Mouse (Mus musculus) intestine, embryonic 14.5 days (tissue): ENCODE measurements around the gene Gm38431. TPM values are rescaled to one million over a fixed set of nuclear protein-coding genes. Genes with fewer than 3 reads are reported as not detected.
A peak's percentile ranks its signal among the peaks of the same experiment; 100 is the strongest.

Source experiments
- ATAC-seq: fragments of 200-750 bp; cut with Nextera tagmentation; replicated peaks from 2 replicates; pipeline ENCODE4 v1.8.0; 2017; ENCODE audit warnings: low read depth, moderate number of reproducible peaks, moderate TSS enrichment, moderate library complexity; ENCODE audit not compliant: low FRiP score, low TSS enrichment
- DNase-seq: peaks from one replicate; pipeline ENCODE4 v3.0.0-alpha.2; 2018; ENCODE audit warnings: low spot score
- H3K27ac ChIP-seq: fragments of 300-500 bp; sonication (generic); 2 replicates; pipeline ENCODE4 v1.5.1; 2014; ENCODE audit warnings: low read depth, mild to moderate bottlenecking, control low read depth
- H3K27me3 ChIP-seq: fragments of 300-500 bp; sonication (generic); replicated peaks from 2 replicates; pipeline ENCODE4 v1.6.1; 2014; ENCODE audit warnings: low read length, control low read depth; ENCODE audit not compliant: control insufficient read depth, insufficient read depth
- H3K36me3 ChIP-seq: fragments of 300-500 bp; sonication (generic); 2 replicates; pipeline ENCODE4 v1.6.1; 2014; ENCODE audit warnings: low read length, control low read depth; ENCODE audit not compliant: control insufficient read depth, insufficient read depth
- H3K4me1 ChIP-seq: fragments of 300-500 bp; sonication (generic); replicated peaks from 2 replicates; pipeline ENCODE4 v1.6.1; 2014; ENCODE audit warnings: low read length, control low read depth, mixed read lengths; ENCODE audit not compliant: control insufficient read depth, insufficient read depth
- H3K4me2 ChIP-seq: fragments of 300-500 bp; sonication (generic); 2 replicates; pipeline ENCODE4 v1.6.1; 2014; ENCODE audit warnings: low read length
- H3K4me3 ChIP-seq: fragments of 300-500 bp; sonication (generic); 2 replicates; pipeline ENCODE4 v1.5.1; 2014; ENCODE audit warnings: low read depth, low read length, control low read depth, mixed read lengths
- H3K9ac ChIP-seq: fragments of 300-500 bp; sonication (generic); 2 replicates; pipeline ENCODE4 v1.6.1; 2014; ENCODE audit warnings: mild to moderate bottlenecking, low read length
- H3K9me3 ChIP-seq: fragments of 300-500 bp; sonication (generic); 2 replicates; pipeline ENCODE4 v1.6.1; 2016; ENCODE audit warnings: low read length, control low read depth; ENCODE audit not compliant: control insufficient read depth
- WGBS: fragments of 180-500 bp; shearing (Covaris S2); extraction: QIAGEN DNeasy Blood & Tissue Kit; methylation state at CpG from one replicate; pipeline ENCODE4 v1.1.7; 2014; 5-methylcytosine and 5-hydroxymethylcytosine counted together
- polyA plus RNA-seq: library from polyadenylated mRNA; unstranded; fragments of >200 nt; fragmentation: Nextera tagmentation; extraction: Ambion mirVana; gene quantifications from 2 replicates; pipeline ENCODE4 v1.2.1, GENCODE M21; 2014

Gene Gm38431
- polyA plus RNA-seq, 1 experiment from 2014 or later: 3.7 TPM

DNA sequence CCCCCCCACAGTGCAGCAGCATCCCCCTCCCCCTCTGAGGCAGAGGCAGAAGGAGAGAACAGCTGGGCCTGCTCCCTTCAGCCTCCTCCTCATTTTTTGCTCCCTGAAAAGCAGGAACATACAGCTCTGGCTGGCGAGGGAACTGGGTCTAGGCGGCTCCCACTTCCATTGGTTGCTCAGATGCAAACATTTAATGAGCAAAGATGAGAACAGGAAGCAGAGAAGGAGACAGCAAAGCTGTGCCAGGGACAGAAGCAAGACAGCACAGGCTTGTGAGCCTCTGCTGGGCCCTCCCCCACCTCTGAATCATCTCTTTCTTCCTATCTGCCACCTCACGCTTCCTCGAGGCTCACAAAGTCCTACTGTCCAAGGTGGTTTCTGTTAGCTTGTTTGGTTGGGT, 50.5 kb downstream of the Gm38431 start:
- WGBS: 23% methylated on average over 4 of the region's 4 CpGs
- H3K27me3 ChIP-seq: peaks cover 33% of the 10 kb centered on the region
- H3K36me3 ChIP-seq: no peaks in the 10 kb centered on the region
- no peak for DNase-seq
- no peak for ATAC-seq
- H3K4me2 ChIP-seq: no peak overlapping the region
- no peak overlapping the region for H3K27ac ChIP-seq
- H3K4me3 ChIP-seq: no peak overlapping the region
- H3K4me1 ChIP-seq: peaks cover 12% of the 10 kb centered on the region
- H3K9ac ChIP-seq: no peak overlapping the region
- H3K9me3 ChIP-seq: no peaks in the 10 kb centered on the region

DNA sequence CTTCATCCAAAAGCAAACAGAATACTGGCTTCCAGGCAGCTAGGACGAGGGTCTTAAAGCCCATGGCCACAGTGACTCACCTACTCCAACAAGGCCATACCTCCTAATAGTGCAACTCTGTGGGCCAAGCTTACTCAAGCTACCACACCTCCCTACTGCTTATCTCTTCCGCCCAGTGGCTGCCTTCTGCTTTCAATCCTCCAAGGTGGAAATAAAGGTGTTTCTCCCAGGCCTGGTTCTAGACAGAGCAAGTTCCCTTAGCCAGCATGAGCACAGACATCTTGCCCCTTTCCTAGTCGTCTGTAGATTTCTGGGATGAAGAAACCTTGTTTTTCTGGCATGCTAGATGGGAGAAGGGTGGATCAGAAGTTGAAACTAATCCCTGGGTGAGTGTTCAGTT, 52.0 kb downstream of the Gm38431 start:
- 73% methylated on average over 3 of the region's 3 CpGs for WGBS
- ATAC-seq (no peak), DNase-seq (no peak)
- H3K4me2 ChIP-seq: no peak overlapping the region
- H3K4me1 ChIP-seq: peaks cover 17% of the 10 kb centered on the region
- no peak overlapping the region for H3K9ac ChIP-seq
- H3K36me3 ChIP-seq: no peaks in the 10 kb centered on the region
- peaks cover 48% of the 10 kb centered on the region for H3K27me3 ChIP-seq
- H3K27ac ChIP-seq: no peak overlapping the region
- no peaks in the 10 kb centered on the region for H3K9me3 ChIP-seq
- no peak overlapping the region for H3K4me3 ChIP-seq

DNA sequence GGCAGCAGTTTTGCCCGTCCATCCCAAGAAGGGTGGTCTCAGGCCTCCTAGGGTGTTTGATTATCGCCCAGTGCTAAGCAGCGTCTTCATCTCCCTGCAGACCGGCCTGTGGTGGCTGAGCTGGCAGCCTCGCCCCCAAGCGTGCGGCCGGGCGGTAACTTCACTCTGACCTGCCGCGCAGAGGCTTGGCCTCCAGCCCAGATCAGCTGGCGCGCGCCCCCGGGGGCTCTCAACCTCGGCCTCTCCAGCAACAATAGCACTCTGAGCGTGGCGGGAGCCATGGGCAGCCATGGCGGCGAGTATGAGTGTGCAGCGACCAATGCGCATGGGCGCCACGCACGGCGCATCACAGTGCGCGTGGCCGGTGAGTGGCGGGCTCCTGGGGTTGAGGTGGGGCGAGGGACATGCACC, 54.3 kb downstream of the Gm38431 start:
- H3K4me3 ChIP-seq: peak overlapping the region; percentile 36
- DNase-seq (peak; percentile 62), ATAC-seq (no peak)
- H3K4me1 ChIP-seq: peaks cover 26% of the 10 kb centered on the region
- H3K9ac ChIP-seq: peak overlapping the region; percentile 22; the same call in 1 of the 2 replicates
- peak overlapping the region; percentile 53 for H3K4me2 ChIP-seq
- no peaks in the 10 kb centered on the region for H3K36me3 ChIP-seq
- no peak overlapping the region for H3K27ac ChIP-seq
- H3K27me3 ChIP-seq: peaks cover 71% of the 10 kb centered on the region
- WGBS: 4% methylated on average over 31 of the region's 31 CpGs
- H3K9me3 ChIP-seq: no peaks in the 10 kb centered on the region

DNA sequence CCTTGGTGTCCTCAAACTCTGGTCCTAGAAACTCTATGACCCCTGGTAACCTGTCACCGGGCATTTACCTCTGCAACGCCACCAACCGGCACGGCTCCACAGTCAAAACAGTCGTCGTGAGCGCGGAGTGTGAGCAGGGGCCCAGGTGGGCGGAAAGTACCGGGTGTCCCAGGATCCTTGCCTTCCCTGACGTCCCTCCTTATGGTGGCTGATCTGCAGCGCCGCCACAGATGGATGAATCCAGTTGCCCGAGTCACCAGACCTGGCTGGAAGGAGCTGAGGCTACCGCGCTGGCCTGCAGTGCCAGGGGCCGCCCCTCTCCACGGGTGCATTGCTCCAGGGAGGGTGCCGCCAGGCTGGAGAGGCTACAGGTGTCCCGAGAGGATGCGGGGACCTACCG, 55.1 kb downstream of the Gm38431 start:
- Histone ChIP-seq H3K9me3 (no peaks in the 10 kb centered on the region), H3K9ac (no peak overlapping the region), H3K27me3 (peaks cover 79% of the 10 kb centered on the region), H3K4me3 (no peak overlapping the region), H3K27ac (no peak overlapping the region), H3K4me2 (no peak overlapping the region), H3K36me3 (no peaks in the 10 kb centered on the region), H3K4me1 (peaks cover 32% of the 10 kb centered on the region)
- 4% methylated on average over 22 of the region's 22 CpGs for WGBS
- no peak for ATAC-seq
- peak; percentile 53 for DNase-seq

DNA sequence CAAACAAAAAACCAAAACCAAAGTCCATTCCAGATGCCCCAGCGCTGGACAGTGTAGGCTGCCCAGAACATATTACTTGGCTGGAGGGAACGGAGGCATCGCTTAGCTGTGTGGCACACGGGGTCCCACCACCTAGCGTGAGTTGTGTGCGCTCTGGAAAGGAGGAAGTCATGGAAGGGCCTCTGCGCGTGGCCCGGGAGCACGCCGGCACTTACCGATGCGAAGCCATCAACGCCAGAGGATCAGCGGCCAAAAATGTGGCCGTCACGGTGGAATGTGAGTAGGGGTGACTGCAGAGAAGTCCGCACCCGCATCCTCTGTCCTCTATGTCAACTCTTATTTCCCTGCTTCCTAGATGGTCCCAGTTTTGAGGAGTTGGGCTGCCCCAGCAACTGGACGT, 55.6 kb downstream of the Gm38431 start:
- Histone ChIP-seq H3K36me3 (no peaks in the 10 kb centered on the region), H3K4me3 (no peak overlapping the region), H3K9me3 (no peaks in the 10 kb centered on the region), H3K27me3 (peaks cover 82% of the 10 kb centered on the region), H3K27ac (no peak overlapping the region), H3K4me2 (no peak overlapping the region), H3K4me1 (peaks cover 29% of the 10 kb centered on the region), H3K9ac (no peak overlapping the region)
- ATAC-seq: no peak
- WGBS: 11% methylated on average over 20 of the region's 20 CpGs
- DNase-seq: no peak

DNA sequence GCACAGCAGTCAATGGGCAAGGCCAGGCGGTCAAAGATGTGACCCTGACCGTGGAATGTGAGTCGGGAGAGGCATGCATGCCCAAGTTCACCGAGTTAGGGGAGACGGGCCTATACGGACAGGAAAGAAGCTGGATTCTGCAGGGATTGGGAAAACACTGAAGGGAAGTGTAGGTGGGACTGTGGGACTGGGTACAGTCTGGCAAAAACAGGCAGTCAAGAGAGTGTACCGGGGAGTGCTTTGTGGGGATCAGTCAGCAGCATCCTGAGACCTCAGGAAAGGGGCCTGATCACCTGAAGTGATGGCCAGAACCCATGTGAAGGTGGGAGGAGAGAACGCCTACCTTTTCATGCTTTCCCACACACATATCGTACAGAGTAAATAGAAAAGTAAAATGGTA, 56.2 kb downstream of the Gm38431 start:
- Histone ChIP-seq H3K36me3 (no peaks in the 10 kb centered on the region), H3K27ac (no peak overlapping the region), H3K9me3 (no peaks in the 10 kb centered on the region), H3K9ac (no peak overlapping the region), H3K4me1 (peaks cover 27% of the 10 kb centered on the region), H3K4me2 (no peak overlapping the region), H3K4me3 (no peak overlapping the region), H3K27me3 (peaks cover 82% of the 10 kb centered on the region)
- DNase-seq: no peak
- 23% methylated on average over 9 of the region's 9 CpGs for WGBS
- no peak for ATAC-seq

DNA sequence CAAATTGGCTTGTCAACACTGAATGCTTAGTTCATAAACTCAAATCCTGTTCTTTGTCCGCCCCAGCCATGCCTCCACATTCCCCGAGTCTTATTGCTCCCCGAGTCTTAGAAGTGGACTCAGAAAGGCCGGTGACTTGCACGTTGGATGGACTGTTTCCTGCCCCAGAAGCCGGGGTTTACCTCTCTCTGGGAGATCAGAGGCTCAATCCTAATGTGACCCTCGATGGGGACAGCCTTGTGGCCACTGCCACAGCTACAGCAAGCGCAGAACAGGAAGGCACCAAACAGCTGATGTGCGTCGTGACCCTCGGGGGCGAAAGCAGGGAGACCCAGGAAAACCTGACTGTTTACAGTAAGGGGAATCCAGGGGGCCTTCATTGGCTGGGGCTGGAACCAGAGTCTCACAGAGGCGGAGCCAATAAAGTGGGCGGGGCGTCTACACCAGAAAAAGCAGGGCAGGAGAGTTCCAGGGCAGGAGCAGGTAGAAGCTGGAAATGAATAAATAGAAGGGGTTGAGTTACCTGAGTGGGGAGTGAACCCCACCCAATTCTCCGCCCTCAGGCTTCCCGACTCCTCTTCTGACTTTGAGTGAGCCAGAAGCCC, 57.2 kb downstream of the Gm38431 start:
- Histone ChIP-seq H3K27ac (no peak overlapping the region), H3K36me3 (no peaks in the 10 kb centered on the region), H3K9me3 (no peaks in the 10 kb centered on the region), H3K4me2 (no peak overlapping the region), H3K4me3 (no peak overlapping the region), H3K4me1 (peaks cover 36% of the 10 kb centered on the region), H3K27me3 (peaks cover 90% of the 10 kb centered on the region), H3K9ac (no peak overlapping the region)
- WGBS: 4% methylated on average over 17 of the region's 17 CpGs
- DNase-seq (peak; percentile 56), ATAC-seq (no peak)

DNA sequence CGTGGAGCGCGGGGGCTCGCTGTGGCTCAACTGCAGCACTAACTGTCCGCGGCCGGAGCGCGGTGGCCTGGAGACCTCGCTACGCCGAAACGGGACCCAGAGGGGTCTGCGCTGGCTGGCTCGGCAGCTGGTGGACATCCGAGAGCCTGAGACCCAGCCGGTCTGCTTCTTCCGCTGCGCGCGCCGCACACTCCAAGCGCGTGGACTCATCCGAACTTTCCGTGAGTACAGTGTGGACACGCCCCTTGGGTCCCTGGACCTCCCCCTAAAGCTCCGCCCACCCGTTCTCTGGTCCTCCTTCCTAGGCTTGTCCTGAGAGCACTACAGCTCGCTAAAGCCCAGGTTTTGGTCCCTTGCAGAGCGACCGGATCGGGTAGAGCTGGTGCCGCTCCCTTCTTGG, 58.7 kb downstream of the Gm38431 start:
- Histone ChIP-seq H3K9ac (0 out of 2 replicates have a peak overlapping the region, but pooled peaks have one; percentile 16), H3K36me3 (no peaks in the 10 kb centered on the region), H3K9me3 (no peaks in the 10 kb centered on the region), H3K27me3 (peaks cover 82% of the 10 kb centered on the region), H3K4me3 (peak overlapping the region; percentile 48), H3K4me2 (peak overlapping the region; percentile 91), H3K27ac (no peak overlapping the region), H3K4me1 (peaks cover 43% of the 10 kb centered on the region)
- under 1% methylated on average over 34 of the region's 34 CpGs for WGBS
- DNase-seq (peak; percentile 93), ATAC-seq (peak; percentile 62)

DNA sequence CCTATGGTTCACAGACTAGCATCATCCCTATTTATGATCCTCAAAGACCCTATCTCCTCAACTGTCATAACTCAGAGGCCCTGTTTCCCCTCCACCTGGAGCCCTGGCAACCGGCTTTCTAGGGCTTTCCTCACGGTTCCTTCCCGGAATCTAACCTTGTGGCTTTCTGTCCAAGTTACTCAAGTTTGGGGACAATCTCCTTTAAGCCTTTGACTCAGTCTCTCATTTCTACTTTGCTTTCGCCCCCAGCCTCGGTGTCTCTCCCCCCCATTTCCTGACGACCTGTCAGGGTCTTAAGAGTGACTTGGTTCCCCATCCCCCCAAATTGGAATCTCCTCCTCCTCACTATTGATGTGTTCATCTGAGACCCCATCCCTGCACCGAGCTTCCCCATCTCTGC, 59.3 kb downstream of the Gm38431 start:
- no peak overlapping the region for H3K27ac ChIP-seq
- H3K9me3 ChIP-seq: no peaks in the 10 kb centered on the region
- H3K4me2 ChIP-seq: peak overlapping the region; percentile 98
- no peaks in the 10 kb centered on the region for H3K36me3 ChIP-seq
- H3K27me3 ChIP-seq: peaks cover 75% of the 10 kb centered on the region
- H3K4me1 ChIP-seq: peaks cover 38% of the 10 kb centered on the region
- WGBS: 3% methylated on average over 7 of the region's 7 CpGs
- H3K4me3 ChIP-seq: peak overlapping the region; percentile 48
- no peak for ATAC-seq
- DNase-seq: no peak
- H3K9ac ChIP-seq: no peak overlapping the region
